Mouse (Mus musculus) A20 (cell line): Measurements from ENCODE around the gene Gast.
"Not testable (repeated sequence)": the region's sequence is repeated elsewhere in the genome, so short reads cannot be mapped to it uniquely, and the experiment has no call there.

Experiments used
- DNase-seq: peaks from one replicate; pipeline ENCODE4 v3.0.0-alpha.2; 2011; ENCODE audit warnings: low read depth, low spot score

Gast gene

DNA sequence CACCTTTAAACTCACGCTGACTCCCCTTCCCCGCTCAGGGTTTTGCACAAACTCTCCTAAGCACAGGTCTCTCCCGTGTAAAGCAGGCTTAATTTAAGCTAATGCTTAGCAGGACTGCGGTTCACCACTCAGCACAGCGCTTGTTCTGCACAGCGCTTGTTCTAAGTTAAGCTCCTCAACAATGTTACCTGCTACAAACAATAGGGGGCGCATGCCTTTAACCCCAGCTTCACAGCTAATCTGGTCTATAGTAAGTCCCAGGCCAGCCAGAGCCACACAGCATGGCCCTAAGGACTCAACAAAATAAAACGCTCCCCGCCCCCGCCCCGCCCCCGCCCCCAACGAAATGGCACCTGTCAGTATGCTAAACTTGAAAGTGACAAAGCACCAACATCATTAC lies 26.9 kb downstream of the Gast start:
- not testable (repeated sequence) for DNase-seq

DNA sequence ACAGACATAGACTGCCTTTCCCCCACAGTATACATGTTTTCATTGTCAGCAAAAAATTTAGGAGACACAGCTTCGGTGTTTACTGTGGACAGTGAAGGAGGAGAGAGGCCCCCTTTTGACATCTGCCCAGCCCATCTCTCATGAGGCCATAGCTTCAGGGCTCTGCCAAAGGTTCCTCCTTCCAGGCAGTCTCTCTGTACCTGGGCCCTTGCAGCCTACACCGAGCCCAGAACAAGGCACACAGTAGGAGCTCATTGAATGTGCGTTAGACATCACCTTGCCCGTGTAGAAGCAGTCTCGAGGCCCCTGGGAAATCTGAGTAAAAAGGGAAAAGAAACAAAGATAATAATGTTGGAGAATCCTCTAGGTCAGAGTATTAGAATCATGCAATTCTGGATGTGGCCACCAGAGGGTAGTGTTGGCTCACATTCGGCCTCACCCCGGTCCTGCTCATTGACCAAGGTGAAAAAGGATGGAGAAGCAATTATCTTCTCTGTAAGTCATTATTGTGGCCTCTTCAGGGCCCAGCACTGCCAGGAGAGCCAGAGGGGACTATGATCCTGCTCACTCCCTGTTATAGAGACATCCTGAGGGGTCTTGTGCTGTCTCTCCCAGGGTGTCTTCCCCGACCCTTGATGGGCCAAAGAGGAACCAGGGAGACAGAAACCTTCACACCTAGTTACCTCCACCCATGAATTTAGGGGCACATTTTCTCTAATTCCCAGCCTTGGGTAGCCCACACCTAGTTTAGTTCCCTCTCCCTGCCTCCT lies 28.2 kb downstream of the Gast start:
- peak; percentile 66 for DNase-seq

DNA sequence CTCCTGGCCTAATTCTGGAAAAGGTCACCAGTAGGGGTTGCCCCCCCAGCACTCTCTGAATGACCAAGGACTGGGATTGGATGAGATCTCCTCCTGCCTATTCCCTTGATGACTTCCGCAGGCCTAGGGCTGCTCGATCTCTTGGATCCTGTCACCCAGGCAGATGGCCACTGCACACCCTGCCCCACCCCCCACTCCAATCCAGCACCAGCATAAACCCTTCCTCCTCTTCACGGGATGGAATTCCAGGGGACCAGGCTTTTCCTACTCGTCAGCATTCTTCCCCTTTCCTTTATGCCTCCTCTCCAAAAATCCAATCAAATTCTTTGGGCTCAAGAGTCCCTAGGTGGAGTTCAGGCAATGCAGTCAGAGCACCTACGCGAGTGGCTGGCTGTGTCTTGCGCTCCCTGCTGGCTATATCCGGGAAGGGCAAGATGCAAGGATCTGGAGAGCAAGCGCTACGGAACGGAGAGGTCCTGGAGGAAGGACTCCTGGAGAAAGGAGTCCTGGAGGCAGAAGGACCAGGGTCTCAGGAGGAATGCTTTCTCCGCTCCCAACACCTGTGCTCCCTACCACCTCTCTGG lies 28.9 kb downstream of the Gast start:
- DNase-seq = peak; percentile 51

DNA sequence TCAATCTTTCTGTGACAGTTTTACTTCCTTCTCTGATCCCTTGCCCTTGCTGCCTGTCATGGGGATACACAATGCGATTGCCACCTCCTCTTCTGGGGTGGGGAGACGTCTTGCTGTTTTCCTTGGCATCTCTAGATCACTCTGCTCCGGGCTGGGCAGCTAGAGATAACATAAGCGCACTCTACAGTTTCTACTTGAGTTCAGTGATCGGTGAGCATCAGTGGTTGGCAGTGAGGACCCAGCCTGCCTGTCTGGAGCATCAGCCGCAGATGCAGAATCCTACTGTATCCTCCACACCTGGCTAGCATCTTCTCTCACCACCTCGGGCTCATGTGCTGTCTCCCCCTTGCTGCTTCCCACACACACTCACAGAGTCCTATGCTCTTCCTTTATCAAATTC lies 34.9 kb downstream of the Gast start:
- no peak for DNase-seq

DNA sequence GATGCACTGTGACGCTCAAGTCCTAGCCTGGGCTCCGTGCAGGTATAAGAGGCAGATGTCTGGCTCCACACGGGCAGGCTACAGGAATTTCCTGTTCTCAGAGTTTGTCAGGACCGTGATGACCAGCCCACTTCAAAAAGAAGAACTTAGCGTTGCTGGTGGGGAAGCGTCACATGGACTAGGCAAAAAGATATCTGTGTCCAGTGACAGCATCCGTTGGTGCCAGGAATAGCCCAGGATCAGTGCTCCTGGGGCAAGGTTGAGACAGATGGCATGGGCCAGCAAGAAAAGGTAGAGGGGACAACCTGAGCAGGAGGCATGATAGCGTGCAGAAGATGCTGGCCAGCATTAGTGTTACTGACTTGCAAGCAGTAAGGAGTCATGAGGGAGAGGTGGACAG lies 35.6 kb downstream of the Gast start:
- DNase-seq = no peak

DNA sequence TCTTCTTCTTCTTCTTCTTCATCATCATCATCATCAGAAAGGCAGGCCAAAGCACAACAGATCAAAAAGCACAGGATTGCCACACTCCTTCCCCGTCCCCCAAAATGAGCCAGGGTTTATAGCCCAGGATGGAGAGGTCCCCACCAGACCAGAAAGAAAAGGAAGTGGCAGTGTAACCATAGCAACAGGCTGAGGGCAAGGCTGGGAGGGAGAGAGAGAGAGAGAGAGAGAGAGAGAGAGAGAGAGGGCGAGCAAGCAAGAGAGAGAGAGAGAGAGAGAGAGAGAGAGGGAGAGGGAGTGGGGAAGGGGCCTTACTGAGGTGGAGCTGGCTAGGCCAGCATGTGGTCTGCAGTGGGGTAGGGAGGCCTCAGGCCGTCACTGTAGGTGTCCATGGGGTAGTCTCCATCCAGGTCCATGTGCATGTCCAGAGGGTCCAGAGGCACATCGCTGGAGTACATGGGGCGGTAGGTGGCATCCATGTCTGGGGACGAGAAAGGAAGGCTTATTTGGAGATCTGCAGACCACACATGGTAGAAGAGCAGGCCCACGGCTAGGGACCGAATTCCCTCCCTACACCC lies 37.9 kb downstream of the Gast start:
- peak; percentile 21 for DNase-seq

DNA sequence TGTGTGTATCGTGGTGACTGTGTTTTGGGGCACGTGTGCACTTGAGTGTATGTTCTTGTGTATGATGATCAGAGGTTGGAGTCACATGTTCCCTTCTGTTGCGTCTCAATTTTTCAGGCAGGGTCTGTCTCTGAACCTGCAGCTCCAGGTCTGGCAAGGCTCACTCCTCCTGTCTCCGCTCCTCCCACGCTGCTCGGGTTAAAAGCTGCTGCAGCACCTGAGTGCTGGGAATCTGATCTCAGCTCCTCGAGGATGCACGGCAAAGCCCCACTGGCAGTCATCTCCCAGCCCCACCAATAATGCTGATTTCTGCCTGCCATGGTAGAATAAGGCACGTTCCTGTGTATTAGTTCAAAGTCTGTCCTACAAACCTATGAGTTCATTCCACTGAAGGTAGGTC lies 40.9 kb downstream of the Gast start:
- no peak for DNase-seq

DNA sequence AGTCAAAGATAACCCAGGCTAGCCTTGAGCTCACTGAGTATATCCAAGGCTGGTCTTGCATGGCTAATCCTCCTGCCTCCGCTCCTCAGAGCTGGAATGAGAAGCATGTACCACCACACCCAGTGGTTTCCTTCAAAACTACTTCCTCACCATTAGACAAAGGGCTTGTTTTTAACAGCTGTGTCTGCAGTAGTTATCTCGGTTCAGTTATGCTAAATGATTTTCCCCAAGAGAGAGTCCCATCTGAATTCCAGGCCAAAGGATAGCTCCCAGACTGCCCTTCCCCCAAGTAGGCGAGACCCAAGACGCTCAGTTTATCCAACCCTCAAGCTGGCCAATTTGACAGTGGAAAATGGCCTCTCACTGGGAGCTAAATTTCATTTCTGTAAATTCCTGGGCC lies 41.8 kb downstream of the Gast start:
- no peak for DNase-seq

DNA sequence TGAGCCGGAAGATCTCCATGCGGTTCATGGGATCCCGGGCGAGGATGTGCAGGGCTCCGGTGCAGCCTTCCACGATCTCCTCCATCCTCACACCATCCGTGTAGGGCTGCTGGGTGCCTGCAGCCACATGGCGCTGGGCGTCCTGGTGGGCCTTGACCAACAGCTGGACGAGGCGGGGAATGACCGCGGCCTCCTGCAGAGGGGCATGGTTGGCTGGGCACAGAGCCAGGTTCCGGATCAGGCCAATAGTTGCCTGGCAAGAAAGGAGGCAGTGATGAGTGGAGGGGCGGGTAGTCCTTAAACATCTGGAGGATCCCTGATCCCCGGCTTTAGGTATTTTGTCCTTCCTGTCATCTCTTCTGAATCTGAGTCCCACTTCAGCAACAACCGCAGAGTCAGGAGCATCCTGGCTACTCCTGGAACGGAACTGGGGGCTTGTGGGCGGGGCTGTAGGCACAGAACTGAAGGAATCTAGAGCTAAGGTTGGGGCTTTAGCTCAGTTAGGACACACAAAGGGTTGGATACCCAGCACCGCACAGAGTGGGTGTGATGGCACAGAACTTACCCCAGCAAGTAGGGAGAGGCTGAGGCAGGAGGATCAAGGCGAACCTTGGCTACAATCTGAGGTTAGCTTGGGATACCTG lies 42.7 kb downstream of the Gast start:
- no peak for DNase-seq

DNA sequence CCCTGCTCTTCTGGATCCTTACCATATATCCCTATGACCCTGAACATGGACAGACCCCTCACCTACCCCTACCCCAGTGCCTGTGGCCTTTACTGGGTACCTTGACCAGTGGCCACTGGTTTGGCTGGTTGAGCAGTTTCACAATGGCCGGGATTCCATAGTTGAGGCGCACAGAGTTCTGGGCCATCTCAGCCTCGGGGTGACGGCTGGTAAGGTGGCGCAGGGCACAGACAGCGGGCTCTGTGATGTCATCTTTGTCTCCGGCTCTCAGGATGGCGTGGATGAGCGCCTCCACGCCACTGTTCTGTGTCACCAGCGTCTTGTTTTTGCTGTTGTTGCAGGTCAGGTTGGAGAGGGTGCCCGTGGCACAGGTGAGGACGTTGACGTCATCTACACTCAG lies 43.8 kb downstream of the Gast start:
- no peak for DNase-seq

DNA sequence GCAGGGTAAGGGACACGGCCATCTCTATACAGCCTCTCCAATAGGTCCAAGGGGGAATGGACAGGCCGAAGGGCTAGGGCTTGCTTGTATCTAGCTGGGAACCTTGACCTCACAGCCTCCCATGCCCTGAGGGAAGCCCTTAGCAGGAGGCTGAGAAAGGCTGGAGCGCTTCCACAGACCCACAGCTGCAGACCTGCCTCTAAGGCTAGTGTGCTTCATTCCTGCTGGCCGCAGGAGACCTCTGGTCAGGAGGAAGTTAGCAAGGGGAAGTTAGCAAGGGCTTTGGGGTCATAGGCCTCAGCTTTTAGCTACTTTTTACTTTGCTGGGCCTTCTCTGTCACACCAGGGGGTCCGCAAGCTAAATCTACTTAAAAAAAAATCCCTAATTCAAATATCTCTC lies 44.2 kb downstream of the Gast start:
- no peak for DNase-seq

DNA sequence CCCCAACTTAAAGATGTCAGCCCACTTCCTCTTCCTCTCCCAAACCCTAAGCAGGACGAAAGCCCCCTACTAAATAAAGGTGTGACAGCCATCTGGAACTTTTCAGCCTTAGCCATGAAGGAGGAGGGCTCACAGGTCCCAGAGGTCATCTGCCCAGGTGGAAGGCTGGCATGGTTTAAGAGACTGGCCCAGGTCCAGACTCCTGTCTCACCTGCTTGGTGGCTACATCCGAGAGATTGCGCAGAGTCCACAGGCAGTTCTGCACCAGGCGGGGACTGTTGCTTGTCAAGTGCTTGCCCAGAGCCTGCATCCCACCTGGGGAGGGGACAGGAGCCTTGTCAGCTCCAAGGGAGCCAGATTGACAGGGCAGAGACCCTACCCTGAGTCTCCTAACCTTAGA lies 45.1 kb downstream of the Gast start:
- DNase-seq = no peak

DNA sequence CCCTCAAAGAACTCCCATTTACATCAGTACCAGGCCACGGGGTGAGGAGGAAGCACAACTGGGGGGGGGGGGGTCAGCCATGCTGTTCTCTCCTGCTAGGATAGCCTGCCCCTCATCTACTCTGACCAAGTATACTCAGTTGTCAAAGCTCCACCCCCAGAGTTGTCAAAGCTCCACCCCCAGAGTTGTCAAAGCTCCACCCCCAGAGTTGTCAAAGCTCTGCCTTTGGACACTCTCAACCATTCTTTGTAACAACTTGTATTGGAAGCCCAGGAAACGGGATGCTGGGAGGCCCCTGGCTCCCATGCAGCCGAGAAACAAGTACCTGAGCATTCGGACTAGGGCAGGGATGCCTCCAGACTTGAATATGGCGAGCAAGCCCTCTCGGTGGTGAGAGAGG lies 48.5 kb downstream of the Gast start:
- no peak for DNase-seq

DNA sequence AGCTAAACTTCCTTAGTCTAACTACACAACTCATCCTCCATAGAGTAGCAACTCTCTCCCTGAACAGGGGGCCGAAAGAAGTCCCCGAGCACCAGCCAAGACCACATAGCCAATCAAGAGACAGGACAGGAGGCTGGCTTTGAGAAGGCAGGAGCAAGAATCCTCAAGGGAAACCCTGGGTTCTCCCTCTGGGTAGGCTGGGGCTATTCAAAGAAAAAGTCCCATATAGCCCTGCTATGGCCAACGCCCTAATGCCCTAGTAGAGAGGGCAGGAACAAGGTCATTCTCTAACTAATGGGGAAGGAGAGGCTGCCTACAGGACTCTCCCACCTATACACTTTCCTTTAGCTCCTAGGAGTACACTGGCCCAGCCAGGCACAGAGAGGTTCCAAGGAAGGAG lies 50.8 kb downstream of the Gast start:
- no peak for DNase-seq

DNA sequence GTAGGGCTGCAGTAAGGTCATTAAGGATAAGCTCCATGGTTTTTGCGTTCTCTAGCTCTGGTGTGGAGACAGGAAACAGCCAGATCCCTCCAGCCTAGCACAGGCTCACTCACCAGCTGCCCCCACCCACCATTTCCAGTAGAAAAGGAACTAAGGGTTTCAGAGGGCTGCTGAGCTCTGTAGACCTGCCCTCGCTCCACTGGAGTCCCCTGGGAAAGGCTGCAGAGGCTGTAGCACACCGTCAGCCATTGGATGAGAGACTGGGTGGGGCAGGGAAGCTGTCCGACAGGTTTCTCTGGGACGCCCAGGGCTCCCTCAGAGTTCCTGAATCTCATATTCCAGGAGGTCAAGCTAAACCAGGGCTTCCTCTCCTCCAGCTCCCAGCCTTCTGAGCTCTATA lies 52.4 kb downstream of the Gast start:
- DNase-seq = no peak
